Mouse (Mus musculus): ENCODE measurements at regions not wholly inside any gene's neighbourhood (a gene's known extent, or its start where the extent isn't known, plus 50 kb on each side); places are given as distances from the start of the nearest gene placed in this dataset.

DNA sequence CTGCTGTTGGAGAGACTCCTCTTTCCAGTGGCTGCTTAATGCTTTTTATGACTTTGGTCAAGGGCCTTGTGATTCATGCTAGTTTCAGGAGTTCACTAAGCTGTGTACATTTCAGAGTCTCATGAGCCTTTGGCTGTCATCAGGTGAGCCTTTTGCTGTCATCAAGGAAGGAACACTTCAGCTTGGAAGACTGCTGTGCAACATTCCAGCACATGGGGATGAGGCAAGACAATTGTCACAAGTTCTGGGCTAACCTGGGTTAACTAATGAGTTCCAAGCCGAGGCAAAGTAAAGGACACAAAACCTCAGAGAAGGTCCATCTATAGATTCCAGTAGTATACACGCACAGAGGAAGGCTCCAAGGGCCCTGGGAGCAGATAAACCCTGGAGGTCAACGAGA is 124.8 kb upstream of the Eef2kmt start:
- TF ChIP-seq MAFK (IDR thresholded peaks at IDR 0.05; ENCODE audit: insufficient read depth, low read depth, low read length) = no peak
- TF ChIP-seq ZNF384 (IDR thresholded peaks at IDR 0.05; ENCODE audit: low read depth, low read length) = no peak
- TF ChIP-seq CHD2 (IDR thresholded peaks at IDR 0.05; ENCODE audit: low read depth, low read length) = no peak
- TF ChIP-seq HCFC1 (IDR thresholded peaks at IDR 0.05; ENCODE audit: borderline replicate concordance, insufficient read depth, low read length) = no peak
- no peak for TF ChIP-seq ZC3H11A (IDR thresholded peaks at IDR 0.05; ENCODE audit: borderline replicate concordance, low read depth, low read length)
- in situ Hi-C loops (cut with MboI; ENCODE audit: low sequenced_read_pairs in 2 of 2, unreplicated experiment in 2 of 2) = no loop called here
- no peaks in the 10 kb centered on the region for H3K9me3 ChIP-seq (ENCODE audit: control insufficient read depth, insufficient read depth, low read depth, low read length)
- H3K9ac ChIP-seq (ENCODE audit: insufficient read depth, low read depth, low read length, poor library complexity, severe bottlenecking) = no peak overlapping the region
- no peak for DNase-seq (ENCODE audit: low read depth, low spot score)
- no peaks in the 10 kb centered on the region for H3K36me3 ChIP-seq (ENCODE audit: control insufficient read depth, insufficient read depth, low read length, poor library complexity, severe bottlenecking)
- H3K4me3 ChIP-seq (ENCODE audit: insufficient read depth in 1 of 2, low read depth in 1 of 2, low read length in 2 of 2, poor library complexity in 1 of 2, severe bottlenecking in 1 of 2) = no peak overlapping the region
- H3K4me1 ChIP-seq (ENCODE audit: control insufficient read depth in 2 of 2, insufficient read depth in 2 of 2, low read length in 2 of 2, poor library complexity in 1 of 2) = peaks cover 0 to 2% of the 10 kb centered on the region in 2 experiments; a peak in 1 of 4 replicates
- H3K27ac ChIP-seq (ENCODE audit: insufficient read depth, low read depth, low read length, poor library complexity, severe bottlenecking) = no peak overlapping the region

DNA sequence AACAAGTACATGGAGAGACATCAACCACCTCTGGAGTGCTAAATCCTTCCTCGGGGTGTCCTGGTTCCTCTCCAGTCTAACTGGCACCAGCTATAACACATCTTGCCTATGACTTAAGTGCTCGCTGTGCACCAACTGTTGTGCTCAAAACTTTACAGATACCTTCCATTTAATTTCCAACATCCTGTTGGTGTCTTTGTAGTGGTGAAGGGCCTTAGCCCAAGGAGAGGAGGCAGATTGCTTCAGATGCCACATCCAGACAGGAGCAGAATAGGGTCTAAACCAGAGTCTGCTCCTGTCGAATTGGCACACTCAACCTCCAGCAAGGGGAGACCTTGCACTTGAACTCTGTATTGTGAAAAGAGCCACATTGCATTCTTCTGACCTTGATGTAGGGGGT is 121.2 kb upstream of the Eef2kmt start:
- Histone ChIP-seq H3K4me1 (ENCODE audit: control insufficient read depth in 2 of 2, insufficient read depth in 2 of 2, low read length in 2 of 2, poor library complexity in 1 of 2) (no peaks in the 10 kb centered on the region), H3K9ac (ENCODE audit: insufficient read depth, low read depth, low read length, poor library complexity, severe bottlenecking) (no peak overlapping the region), H3K36me3 (ENCODE audit: control insufficient read depth, insufficient read depth, low read length, poor library complexity, severe bottlenecking) (no peaks in the 10 kb centered on the region), H3K27ac (ENCODE audit: insufficient read depth, low read depth, low read length, poor library complexity, severe bottlenecking) (no peak overlapping the region), H3K4me3 (ENCODE audit: insufficient read depth in 1 of 2, low read depth in 1 of 2, low read length in 2 of 2, poor library complexity in 1 of 2, severe bottlenecking in 1 of 2) (no peak overlapping the region), H3K9me3 (ENCODE audit: control insufficient read depth, insufficient read depth, low read depth, low read length) (no peaks in the 10 kb centered on the region)
- no peak for DNase-seq (ENCODE audit: low read depth, low spot score)
- in situ Hi-C loops (cut with MboI; ENCODE audit: low sequenced_read_pairs in 2 of 2, unreplicated experiment in 2 of 2) = no loop called here
- TF ChIP-seq MAFK (IDR thresholded peaks at IDR 0.05; ENCODE audit: insufficient read depth, low read depth, low read length) = no peak
- no peak for TF ChIP-seq CHD2 (IDR thresholded peaks at IDR 0.05; ENCODE audit: low read depth, low read length)
- TF ChIP-seq ZC3H11A (IDR thresholded peaks at IDR 0.05; ENCODE audit: borderline replicate concordance, low read depth, low read length) = no peak
- no peak for TF ChIP-seq ZNF384 (IDR thresholded peaks at IDR 0.05; ENCODE audit: low read depth, low read length)
- no peak for TF ChIP-seq HCFC1 (IDR thresholded peaks at IDR 0.05; ENCODE audit: borderline replicate concordance, insufficient read depth, low read length)

DNA sequence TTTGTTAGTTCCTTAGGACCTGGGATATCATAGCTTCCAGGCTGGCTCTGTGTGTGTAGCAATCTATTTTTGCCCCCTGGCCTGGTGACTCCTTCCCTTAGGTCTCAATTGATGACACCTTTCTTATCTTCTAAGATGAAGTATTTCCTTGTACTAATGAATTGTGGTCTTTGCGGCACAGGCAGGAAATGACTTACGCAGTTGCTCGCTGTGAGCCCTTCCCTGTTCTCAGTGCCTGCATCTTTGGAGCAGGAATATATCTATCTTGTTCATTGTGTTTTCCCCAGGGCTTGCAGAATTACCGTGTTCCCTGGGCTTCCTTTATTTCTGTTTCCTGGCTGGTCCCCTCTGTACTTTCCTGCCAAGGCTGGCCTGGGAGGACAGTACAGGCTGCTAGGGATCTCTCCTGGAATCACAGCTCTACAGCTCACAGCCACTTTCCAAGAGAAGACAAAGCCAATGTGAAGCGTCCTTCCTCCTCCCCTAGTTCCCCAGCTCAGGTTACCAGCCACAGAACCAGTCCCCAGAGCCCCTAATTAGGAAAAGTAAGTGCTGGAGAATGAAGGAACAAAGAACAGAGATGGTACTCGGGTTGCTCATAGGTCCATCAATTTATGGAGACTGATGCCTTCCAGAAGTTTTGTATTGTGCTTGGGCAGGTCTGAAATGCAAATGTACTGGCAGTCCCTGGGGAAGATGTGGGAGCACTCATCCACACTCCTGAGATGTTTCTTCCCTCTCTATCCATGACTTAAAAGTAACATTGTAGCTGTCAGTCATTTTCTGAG is 119.2 kb upstream of the Eef2kmt start:
- in situ Hi-C loops (cut with MboI; ENCODE audit: low sequenced_read_pairs in 2 of 2, unreplicated experiment in 2 of 2) = no loop called here
- Histone ChIP-seq H3K4me3 (ENCODE audit: insufficient read depth in 1 of 2, low read depth in 1 of 2, low read length in 2 of 2, poor library complexity in 1 of 2, severe bottlenecking in 1 of 2) (no peak overlapping the region), H3K4me1 (ENCODE audit: control insufficient read depth in 2 of 2, insufficient read depth in 2 of 2, low read length in 2 of 2, poor library complexity in 1 of 2) (no peaks in the 10 kb centered on the region), H3K36me3 (ENCODE audit: control insufficient read depth, insufficient read depth, low read length, poor library complexity, severe bottlenecking) (no peaks in the 10 kb centered on the region), H3K27ac (ENCODE audit: insufficient read depth, low read depth, low read length, poor library complexity, severe bottlenecking) (no peak overlapping the region), H3K9me3 (ENCODE audit: control insufficient read depth, insufficient read depth, low read depth, low read length) (no peaks in the 10 kb centered on the region), H3K9ac (ENCODE audit: insufficient read depth, low read depth, low read length, poor library complexity, severe bottlenecking) (no peak overlapping the region)
- DNase-seq (ENCODE audit: low read depth, low spot score) = no peak
- TF ChIP-seq ZNF384 (IDR thresholded peaks at IDR 0.05; ENCODE audit: low read depth, low read length) = no peak
- TF ChIP-seq ZC3H11A (IDR thresholded peaks at IDR 0.05; ENCODE audit: borderline replicate concordance, low read depth, low read length) = no peak

DNA sequence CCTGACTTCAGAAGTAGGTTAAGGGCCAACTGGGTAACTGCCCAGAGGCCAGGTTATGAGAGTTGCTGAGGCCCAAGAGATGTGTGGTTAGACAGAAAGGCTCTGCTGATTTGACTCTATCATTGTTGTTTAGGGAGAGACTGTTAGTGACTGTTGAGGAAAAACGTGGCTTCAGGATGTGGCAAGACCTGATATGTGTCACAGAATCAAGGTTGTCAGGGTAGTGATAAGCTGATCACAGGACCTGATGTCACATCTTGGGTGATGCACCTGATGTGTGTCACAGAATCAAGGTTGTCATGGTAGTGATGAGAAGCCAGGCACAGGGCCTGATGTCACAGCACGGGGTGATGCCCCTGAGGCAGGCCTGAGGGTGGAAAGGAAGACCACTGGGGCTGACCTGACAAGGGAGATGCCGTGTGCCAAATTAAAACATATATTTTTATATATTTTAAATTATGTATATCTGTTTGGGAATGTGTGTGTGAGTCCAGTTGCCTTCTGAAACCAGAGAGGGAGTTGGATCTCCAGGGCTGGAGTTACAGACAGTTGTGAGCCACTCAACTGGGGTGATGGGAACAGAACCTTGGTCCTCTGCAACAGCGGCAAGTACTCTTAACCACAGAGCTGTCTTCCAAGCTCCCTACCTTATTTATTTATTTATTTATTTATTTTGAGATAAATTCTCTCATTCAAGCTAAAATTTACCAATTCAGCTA is 115.6 kb upstream of the Eef2kmt start:
- TF ChIP-seq HCFC1 (IDR thresholded peaks at IDR 0.05; ENCODE audit: borderline replicate concordance, insufficient read depth, low read length) = no peak
- TF ChIP-seq ZNF384 (IDR thresholded peaks at IDR 0.05; ENCODE audit: low read depth, low read length) = no peak
- no peak for TF ChIP-seq MAFK (IDR thresholded peaks at IDR 0.05; ENCODE audit: insufficient read depth, low read depth, low read length)
- no peak for TF ChIP-seq ZC3H11A (IDR thresholded peaks at IDR 0.05; ENCODE audit: borderline replicate concordance, low read depth, low read length)
- Histone ChIP-seq H3K9me3 (ENCODE audit: control insufficient read depth, insufficient read depth, low read depth, low read length) (no peaks in the 10 kb centered on the region), H3K9ac (ENCODE audit: insufficient read depth, low read depth, low read length, poor library complexity, severe bottlenecking) (no peak overlapping the region), H3K4me1 (ENCODE audit: control insufficient read depth in 2 of 2, insufficient read depth in 2 of 2, low read length in 2 of 2, poor library complexity in 1 of 2) (no peaks in the 10 kb centered on the region), H3K36me3 (ENCODE audit: control insufficient read depth, insufficient read depth, low read length, poor library complexity, severe bottlenecking) (no peaks in the 10 kb centered on the region), H3K4me3 (ENCODE audit: insufficient read depth in 1 of 2, low read depth in 1 of 2, low read length in 2 of 2, poor library complexity in 1 of 2, severe bottlenecking in 1 of 2) (no peak overlapping the region), H3K27ac (ENCODE audit: insufficient read depth, low read depth, low read length, poor library complexity, severe bottlenecking) (no peak overlapping the region)
- in situ Hi-C loops (cut with MboI; ENCODE audit: low sequenced_read_pairs in 2 of 2, unreplicated experiment in 2 of 2) = no loop called here
- DNase-seq (ENCODE audit: low read depth, low spot score) = no peak

Data from ES-E14 (cell line).